Mouse (Mus musculus) liver, adult 2 months (tissue): ENCODE data around the gene Tmem199. TPM values are rescaled to one million over a fixed set of nuclear protein-coding genes. Genes with fewer than 3 reads are reported as not detected.
A peak's percentile ranks its signal among the peaks of the same experiment; 100 is the strongest.

Experiments
- DNase-seq: peaks from one replicate; pipeline ENCODE4 v3.0.0-alpha.2; 2011; ENCODE audit warnings: low read depth, low spot score; ENCODE audit errors: extremely low read depth
- H3K27ac ChIP-seq: fragments of 200-500 bp; replicated peaks from 2 replicates; pipeline ENCODE4 v1.5.1; 2012; ENCODE audit warnings: low read depth, mild to moderate bottlenecking, control low read depth, inconsistent platforms, low read length; ENCODE audit not compliant: insufficient read depth
- H3K27me3 ChIP-seq: fragments of 200-500 bp; 2 replicates; pipeline ENCODE4 v1.6.1; 2012; ENCODE audit warnings: mild to moderate bottlenecking, moderate library complexity, low read length, inconsistent platforms; ENCODE audit not compliant: control insufficient read depth, insufficient read depth
- H3K36me3 ChIP-seq: fragments of 200-500 bp; 2 replicates; pipeline ENCODE4 v1.6.1; 2012; ENCODE audit warnings: low read length, inconsistent platforms; ENCODE audit not compliant: control insufficient read depth, insufficient read depth
- H3K4me1 ChIP-seq: fragments of 200-500 bp; 2 replicates; pipeline ENCODE4 v1.6.1; 2011; ENCODE audit warnings: low read length; ENCODE audit not compliant: control insufficient read depth, insufficient read depth
- H3K4me3 ChIP-seq: fragments of 200-500 bp; 2 replicates; pipeline ENCODE4 v1.5.1; 2011; ENCODE audit warnings: low read depth, mild to moderate bottlenecking, control low read depth, low read length, moderate library complexity; ENCODE audit not compliant: insufficient read depth
- H3K79me2 ChIP-seq: fragments of 200-500 bp; 2 replicates; pipeline ENCODE4 v1.6.1; 2012; ENCODE audit warnings: inconsistent platforms, mild to moderate bottlenecking, low read length, moderate library complexity; ENCODE audit not compliant: control insufficient read depth, insufficient read depth
- H3K9ac ChIP-seq: fragments of 200-500 bp; 2 replicates; pipeline ENCODE4 v1.6.1; 2012; ENCODE audit warnings: low read depth, mild to moderate bottlenecking, control low read depth, inconsistent platforms, low read length
- CTCF ChIP-seq: fragments of 200-500 bp; IDR thresholded peaks from 2 replicates; pipeline ENCODE4 v1.5.1; 2011; ENCODE audit warnings: low read depth, low read length, control low read depth
- POLR2A ChIP-seq: fragments of 200-500 bp; IDR thresholded peaks from 2 replicates; pipeline ENCODE4 v1.6.1; 2011; ENCODE audit warnings: low read length, control low read depth; ENCODE audit not compliant: insufficient read depth; ENCODE audit errors: extremely low read depth
- WGBS: fragments of 180-500 bp; shearing (Covaris S2); methylation state at CpG from one replicate; pipeline ENCODE4 v1.1.7; 2018; 5-methylcytosine and 5-hydroxymethylcytosine counted together
- polyA plus RNA-seq: library from polyadenylated mRNA; depleted of rRNA; stranded (reverse); fragments of >200 nt; gene quantifications from 2 replicates; pipeline ENCODE4 v1.2.3, GENCODE M21; 2012
- total RNA-seq: library from RNA; depleted of rRNA; stranded (reverse); fragments of >200 nt; gene quantifications from 2 replicates; pipeline ENCODE4 v1.2.3, GENCODE M21; 2014

The Tmem199 gene
- total and polyA plus RNA-seq, 2 experiments = 6.1 to 7.7 TPM

- Histone ChIP-seq H3K4me3 (no peak overlapping the region), H3K36me3 (no peaks in the 10 kb centered on the region), H3K9ac (no peak overlapping the region), H3K4me1 (no peaks in the 10 kb centered on the region), H3K27me3 (peaks cover 6% of the 10 kb centered on the region; the same call in 1 of the 2 replicates), H3K27ac (no peak overlapping the region), H3K79me2 (no peaks in the 10 kb centered on the region)
- DNase-seq = no peak
- 58% methylated on average over 7 of the region's 7 CpGs for WGBS
- TF ChIP-seq POLR2A = no peak
- TF ChIP-seq CTCF = no peak
Observed at GRCm38 (mm10) chr11:78483639-78484038, 28.3 kb downstream of the Tmem199 start.

DNA sequence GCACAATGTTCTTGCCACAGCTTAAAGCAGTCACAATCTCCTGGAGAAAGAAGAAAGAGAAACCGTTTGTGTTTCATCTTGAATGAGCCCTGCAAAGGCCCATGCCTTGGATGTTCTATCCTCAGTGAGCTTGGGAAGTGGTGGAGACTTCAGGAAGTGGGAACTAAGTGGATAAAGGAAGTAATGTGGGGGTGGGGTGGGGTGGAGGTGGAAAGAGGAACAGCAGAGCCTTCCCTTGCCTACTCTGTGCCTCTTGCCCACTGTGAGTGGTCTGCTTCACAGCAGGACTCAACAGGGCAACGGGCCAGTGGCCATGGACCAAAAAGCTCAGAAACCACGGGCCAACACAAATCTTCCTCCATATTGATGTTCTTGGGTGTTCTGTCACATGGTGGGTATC lies 36.7 kb downstream of the Tmem199 start:
- Histone ChIP-seq H3K9ac (no peak overlapping the region), H3K27me3 (no peaks in the 10 kb centered on the region), H3K27ac (no peak overlapping the region), H3K4me1 (no peaks in the 10 kb centered on the region), H3K36me3 (no peaks in the 10 kb centered on the region), H3K79me2 (no peaks in the 10 kb centered on the region), H3K4me3 (no peak overlapping the region)
- no peak for TF ChIP-seq POLR2A
- TF ChIP-seq CTCF = no peak
- WGBS = 74% methylated on average over 3 of the region's 3 CpGs
- DNase-seq = no peak

DNA sequence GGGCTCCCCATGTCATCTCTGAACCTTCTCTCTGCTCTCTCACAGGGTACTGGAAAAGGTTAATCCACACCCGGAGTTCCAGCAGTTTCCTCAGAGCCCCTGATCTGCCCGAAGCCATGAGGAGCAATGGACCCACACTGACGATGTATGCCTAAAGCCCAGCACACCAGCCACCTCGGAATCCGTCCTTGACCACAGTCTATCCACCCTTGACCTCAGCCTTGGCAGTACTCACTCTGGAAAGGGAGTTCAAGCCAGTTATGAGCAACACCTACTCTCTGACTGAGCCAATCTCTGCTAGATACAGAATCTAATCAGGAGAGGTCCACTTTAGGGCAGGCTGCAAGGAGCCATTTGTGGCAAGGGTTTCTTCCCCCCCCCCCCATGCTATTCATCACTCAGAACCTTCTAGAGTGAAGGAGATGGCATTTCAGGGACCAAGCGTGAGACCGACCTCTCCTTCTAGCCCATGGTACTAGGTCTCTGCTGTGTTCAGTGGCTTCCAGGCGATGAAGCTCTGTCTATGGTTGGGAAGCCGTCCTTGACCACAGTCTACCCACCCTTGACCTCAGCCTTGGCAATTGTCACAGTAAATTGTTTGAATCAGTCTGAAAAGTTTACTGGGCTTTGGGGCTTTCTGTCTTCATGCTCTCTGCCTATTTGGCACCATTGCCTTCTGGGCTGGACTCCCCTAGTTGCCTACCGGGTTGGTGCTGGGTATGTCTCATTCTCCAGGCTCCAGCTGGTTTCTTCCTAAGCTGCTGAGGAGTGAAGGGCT lies 40.5 kb downstream of the Tmem199 start:
- H3K27ac ChIP-seq = no peak overlapping the region
- DNase-seq = peak; percentile 44
- WGBS = 82% methylated on average over 10 of the region's 10 CpGs
- no peak overlapping the region for H3K4me3 ChIP-seq
- no peaks in the 10 kb centered on the region for H3K27me3 ChIP-seq
- H3K79me2 ChIP-seq = no peaks in the 10 kb centered on the region
- H3K4me1 ChIP-seq = peaks cover 3% of the 10 kb centered on the region; the same call in 1 of the 2 replicates
- H3K9ac ChIP-seq = no peak overlapping the region
- no peak for TF ChIP-seq POLR2A
- TF ChIP-seq CTCF = no peak
- H3K36me3 ChIP-seq = no peaks in the 10 kb centered on the region

DNA sequence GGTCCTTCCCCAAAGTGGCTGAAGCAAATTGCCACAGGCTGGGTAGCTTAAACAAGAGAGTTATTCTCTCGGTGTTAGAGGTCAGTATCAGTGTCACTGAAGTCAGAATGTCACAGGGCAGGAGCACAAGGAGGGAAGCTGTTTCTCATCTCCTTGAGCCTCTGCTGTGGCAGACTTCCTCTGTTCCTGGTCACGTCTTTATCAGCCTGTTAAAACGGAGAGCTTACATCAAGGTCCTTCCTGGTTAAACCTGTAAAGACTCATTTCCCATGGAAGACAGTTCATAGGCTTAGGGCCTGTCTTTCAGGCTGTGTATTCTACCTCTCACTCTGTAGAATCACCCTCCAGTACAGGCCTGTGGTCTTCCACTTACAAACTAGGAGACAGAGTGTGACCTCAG lies 44.0 kb downstream of the Tmem199 start:
- Histone ChIP-seq H3K36me3 (no peaks in the 10 kb centered on the region), H3K4me1 (peaks cover 5% of the 10 kb centered on the region; the same call in 1 of the 2 replicates), H3K27ac (no peak overlapping the region), H3K79me2 (no peaks in the 10 kb centered on the region), H3K27me3 (no peaks in the 10 kb centered on the region), H3K9ac (no peak overlapping the region), H3K4me3 (no peak overlapping the region)
- DNase-seq = no peak
- TF ChIP-seq POLR2A (no peak), CTCF (no peak)
- 60% methylated on average over 3 of the region's 3 CpGs for WGBS

GRCm38 (mm10) chr11:78467515-78467914 lies 44.5 kb downstream of the Tmem199 start:
- no peak overlapping the region for H3K4me3 ChIP-seq
- H3K9ac ChIP-seq = no peak overlapping the region
- no peak overlapping the region for H3K27ac ChIP-seq
- peaks cover 5% of the 10 kb centered on the region; the same call in 1 of the 2 replicates for H3K4me1 ChIP-seq
- no peak for DNase-seq
- 74% methylated on average over 7 of the region's 7 CpGs for WGBS
- H3K27me3 ChIP-seq = no peaks in the 10 kb centered on the region
- TF ChIP-seq POLR2A (no peak), CTCF (no peak)
- no peaks in the 10 kb centered on the region for H3K36me3 ChIP-seq
- H3K79me2 ChIP-seq = no peaks in the 10 kb centered on the region
